Mouse (Mus musculus) C2C12 (cell line): Measurements from ENCODE around the gene Gtf2i.

Experiments used
- CTCF ChIP-seq: IDR thresholded peaks from one replicate; pipeline ENCODE4 v1.5.1; 2011; ENCODE audit not compliant: control insufficient read depth, insufficient read depth, insufficient read length
- MAX ChIP-seq: IDR thresholded peaks from one replicate; pipeline ENCODE4 v1.6.1; 2011; ENCODE audit warnings: mild to moderate bottlenecking, control low read depth
- MYOG ChIP-seq: IDR thresholded peaks from one replicate; pipeline ENCODE4 v1.6.1; 2011; ENCODE audit not compliant: control insufficient read depth, insufficient read length; ENCODE audit errors: extremely low read depth
- USF1 ChIP-seq: IDR thresholded peaks from one replicate; pipeline ENCODE4 v1.6.1; 2011; ENCODE audit warnings: low read depth, mild to moderate bottlenecking, control low read depth, moderate library complexity

GRCm38 (mm10) chr5:134329311-134329710 is 14.8 kb upstream of the Gtf2i start:
- no peak for TF ChIP-seq CTCF
- no peak for TF ChIP-seq MYOG
- TF ChIP-seq MAX, result no peak
- TF ChIP-seq USF1, result no peak
